Mouse (Mus musculus) c-Kit-negative CD71-positive TER-119-positive erythroid progenitor cells, embryonic 14.5 days (primary cell): ENCODE results near the gene Nln.

Experiments
- DNase-seq: peaks from one replicate; pipeline ENCODE4 v3.0.0-alpha.2; 2013; ENCODE audit warnings: low read depth, low spot score

Nln gene

GRCm38 (mm10) chr13:104015246-104016105 lies 93.9 kb downstream of the Nln start:
- DNase-seq = no peak

GRCm38 (mm10) chr13:104014038-104014437 lies 95.4 kb downstream of the Nln start:
- DNase-seq = no peak

GRCm38 (mm10) chr13:104013380-104013779 lies 96.0 kb downstream of the Nln start:
- DNase-seq = no peak

GRCm38 (mm10) chr13:104012214-104012833 lies 97.1 kb downstream of the Nln start:
- no peak for DNase-seq

DNA sequence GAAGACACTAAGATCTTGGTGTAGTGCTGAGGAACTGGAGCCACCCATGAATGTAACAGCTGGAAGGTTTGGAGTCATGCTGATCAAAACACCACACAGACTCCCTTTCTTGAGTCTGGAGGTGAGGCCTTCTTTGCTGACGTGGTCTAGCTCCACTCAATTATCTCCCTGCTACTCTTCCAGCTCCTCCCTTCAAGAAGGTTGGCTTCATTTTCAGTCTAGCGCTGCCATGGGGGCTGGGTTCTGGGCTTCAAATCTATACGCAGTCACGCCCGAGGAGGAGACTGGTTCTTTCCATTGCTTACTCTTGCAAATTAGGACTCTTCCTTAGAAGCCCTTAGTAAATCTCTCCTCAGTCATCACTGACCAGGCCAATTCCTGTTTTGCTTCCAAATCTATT lies 98.1 kb downstream of the Nln start:
- DNase-seq = no peak

DNA sequence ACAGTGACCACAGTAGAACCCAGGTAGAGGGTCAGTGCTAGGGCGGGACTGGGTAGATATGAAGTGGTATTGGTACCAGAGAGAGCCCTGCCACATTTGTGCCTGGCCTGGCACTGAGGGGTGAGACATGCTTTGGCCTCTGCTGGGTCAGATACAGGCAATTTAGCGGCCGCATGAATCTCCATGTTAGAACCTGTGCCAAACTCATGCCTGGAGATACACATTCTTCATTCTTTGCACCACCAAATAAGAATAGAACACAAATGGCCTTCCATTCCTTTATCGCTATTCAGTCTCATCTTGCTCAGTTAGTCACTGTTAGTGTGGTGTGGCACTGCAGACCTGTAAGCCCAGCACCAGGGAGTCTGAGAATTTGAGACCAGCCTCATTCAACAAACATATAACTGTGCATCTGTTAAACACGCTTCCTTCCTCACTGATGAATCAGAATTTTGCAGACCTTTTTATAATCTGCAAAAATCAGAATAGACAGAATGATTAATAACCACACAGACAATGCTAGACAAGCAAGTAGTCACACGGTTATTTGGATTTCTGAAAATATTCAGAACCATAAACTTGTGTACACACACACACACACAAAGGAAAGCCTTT lies 104.1 kb downstream of the Nln start:
- DNase-seq = no peak

GRCm38 (mm10) chr13:103994085-103994455 lies 115.3 kb downstream of the Nln start:
- no peak for DNase-seq

- DNase-seq = no peak
Measured at GRCm38 (mm10) chr13:103993142-103994084, 116.0 kb downstream of the Nln start.

- no peak for DNase-seq
Measured at GRCm38 (mm10) chr13:103986660-103987059, 122.8 kb downstream of the Nln start.

DNA sequence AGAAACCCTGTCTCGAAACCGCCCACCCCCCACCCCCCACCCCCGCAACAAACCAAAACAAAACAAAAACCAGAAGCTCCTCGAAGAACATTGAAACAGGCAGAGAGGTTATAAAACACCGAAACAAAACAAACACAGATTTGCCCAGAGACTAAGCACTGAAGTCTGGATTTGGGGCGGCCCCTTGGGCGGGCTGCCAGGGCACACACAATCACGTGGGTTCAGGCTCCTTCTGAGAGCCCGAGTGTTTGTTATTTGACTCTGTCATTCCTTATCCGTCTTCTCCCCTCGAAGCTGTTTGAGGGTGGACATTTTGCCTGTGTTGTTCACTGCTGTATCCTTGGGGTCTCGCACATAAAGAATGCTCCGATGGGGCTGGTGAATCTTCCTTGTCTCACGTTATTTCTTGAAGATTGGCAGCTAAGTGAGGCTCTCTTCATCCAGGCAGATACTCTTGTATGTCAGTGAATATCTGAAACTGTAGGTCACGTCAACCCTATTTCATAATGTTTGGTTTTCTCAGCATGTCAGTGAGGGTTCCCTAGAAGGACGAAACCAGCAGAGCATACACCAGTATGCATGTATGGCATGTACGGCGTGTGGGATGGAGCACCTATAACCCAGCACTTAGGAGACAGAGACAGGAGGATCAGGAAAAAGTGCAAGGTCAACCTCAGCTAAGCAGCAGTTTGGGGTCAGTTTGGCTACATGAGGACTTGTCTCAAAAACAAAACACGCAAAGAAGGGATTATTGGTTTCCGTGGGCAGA lies 123.7 kb downstream of the Nln start:
- DNase-seq = no peak

- no peak for DNase-seq
Measured at GRCm38 (mm10) chr13:103982376-103982775, 127.0 kb downstream of the Nln start.

- no peak for DNase-seq
Measured at GRCm38 (mm10) chr13:103980414-103980813, 129.0 kb downstream of the Nln start.

GRCm38 (mm10) chr13:103978286-103978866 lies 131.0 kb downstream of the Nln start:
- DNase-seq = no peak

- no peak for DNase-seq
Measured at GRCm38 (mm10) chr13:103977844-103978243, 131.6 kb downstream of the Nln start.

DNA sequence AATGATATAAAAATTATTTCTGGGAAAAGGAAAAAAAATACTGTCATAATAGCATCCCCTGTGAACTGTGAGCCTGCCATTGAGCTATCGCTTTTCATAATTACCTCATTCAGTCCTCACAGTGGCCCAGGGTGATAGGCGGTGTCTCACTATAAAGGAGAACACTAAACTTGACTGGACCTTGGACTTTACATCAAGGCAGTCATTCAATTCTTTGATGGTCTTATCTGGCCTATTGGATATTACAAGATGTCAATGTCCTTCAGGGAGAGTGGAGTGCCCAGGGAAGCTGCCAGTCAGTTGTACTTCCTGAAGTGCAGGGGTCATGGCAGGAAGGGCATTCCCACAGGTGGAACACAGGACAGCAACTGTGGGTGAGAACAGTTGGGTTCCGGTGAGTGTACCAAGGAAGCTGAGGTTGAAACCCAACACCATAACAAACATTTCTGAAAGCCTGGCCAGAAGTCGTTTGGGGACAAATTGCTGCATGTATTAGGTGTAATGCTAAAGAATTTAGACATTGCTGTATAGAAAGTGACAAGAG lies 133.2 kb downstream of the Nln start:
- DNase-seq = no peak

DNA sequence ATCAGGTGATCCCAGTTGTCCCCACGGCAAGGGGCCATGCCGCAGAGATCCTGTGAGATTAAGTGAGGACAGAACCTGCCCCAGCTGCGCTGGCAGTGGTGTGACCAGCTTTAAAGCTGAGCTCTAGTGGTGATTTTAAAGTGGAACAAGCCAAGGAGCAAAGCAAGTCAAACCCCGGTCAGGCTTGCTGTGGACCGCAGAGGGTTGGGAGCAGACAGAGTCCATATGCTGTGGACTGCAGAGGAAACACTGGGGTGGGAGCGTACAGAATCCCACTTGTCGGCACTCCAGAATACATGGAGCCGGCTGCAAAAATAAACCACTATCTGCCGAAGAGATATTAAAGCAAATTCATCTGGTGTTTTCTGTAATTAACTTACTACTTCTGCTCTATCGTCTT lies 134.3 kb downstream of the Nln start:
- DNase-seq = no peak

DNA sequence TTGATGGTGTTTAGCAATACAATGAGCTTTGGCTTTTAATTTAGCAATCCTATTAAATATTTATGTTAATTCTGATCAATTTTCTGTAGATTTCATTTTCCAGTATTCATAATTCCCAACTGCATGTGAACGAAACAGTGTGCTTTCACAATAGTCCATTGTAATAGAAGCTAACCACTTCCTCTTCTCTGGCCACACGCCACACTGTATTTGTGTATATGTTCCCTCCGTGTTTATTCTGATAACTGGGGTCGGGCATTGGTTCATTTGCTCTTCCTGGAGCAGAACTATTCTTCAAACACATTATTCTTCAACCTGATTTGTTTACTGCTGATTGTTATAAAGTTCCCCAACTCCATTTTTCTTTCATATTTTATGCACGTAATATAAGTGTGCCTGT lies 135.4 kb downstream of the Nln start:
- no peak for DNase-seq
